Mouse (Mus musculus) stomach, embryonic 14.5 days (tissue): ENCODE results near the gene 0610009B22Rik. TPM values are rescaled to one million over a fixed set of nuclear protein-coding genes. Genes with fewer than 3 reads are reported as not detected.

Experiments used
- ATAC-seq: fragments of 200-750 bp; cut with Nextera tagmentation; 2 replicates; pipeline ENCODE4 v1.8.0; 2017; ENCODE audit warnings: low read depth, moderate TSS enrichment; ENCODE audit not compliant: insufficient number of reproducible peaks, insufficient read depth, low FRiP score
- H3K27ac ChIP-seq: fragments of 300-500 bp; sonication (generic); 2 replicates; pipeline ENCODE4 v1.5.1; 2014; ENCODE audit warnings: mild to moderate bottlenecking, low read length, moderate library complexity, mixed read lengths
- H3K27me3 ChIP-seq: fragments of 300-500 bp; sonication (generic); 2 replicates; pipeline ENCODE4 v1.6.1; 2014; ENCODE audit warnings: low read length, control low read depth, mixed read lengths; ENCODE audit not compliant: control insufficient read depth, insufficient read depth
- H3K36me3 ChIP-seq: fragments of 300-500 bp; sonication (generic); 2 replicates; pipeline ENCODE4 v1.6.1; 2014; ENCODE audit warnings: mild to moderate bottlenecking, control low read depth, low read length, moderate library complexity, mixed read lengths; ENCODE audit not compliant: control insufficient read depth, insufficient read depth
- H3K4me1 ChIP-seq: fragments of 300-500 bp; sonication (generic); 2 replicates; pipeline ENCODE4 v1.6.1; 2014; ENCODE audit warnings: low read length, control low read depth, mixed read lengths; ENCODE audit not compliant: control insufficient read depth, insufficient read depth
- H3K4me2 ChIP-seq: fragments of 300-500 bp; sonication (generic); replicated peaks from 2 replicates; pipeline ENCODE4 v1.6.1; 2014; ENCODE audit warnings: low read depth, low read length, control low read depth
- H3K4me3 ChIP-seq: fragments of 300-500 bp; sonication (generic); 2 replicates; pipeline ENCODE4 v1.5.1; 2014; ENCODE audit warnings: low read depth, low read length, control low read depth
- H3K9ac ChIP-seq: fragments of 300-500 bp; sonication (generic); replicated peaks from 2 replicates; pipeline ENCODE4 v1.6.1; 2014; ENCODE audit warnings: low read depth, mild to moderate bottlenecking, control low read depth, low read length, moderate library complexity, mixed read lengths
- H3K9me3 ChIP-seq: fragments of 300-500 bp; sonication (generic); 2 replicates; pipeline ENCODE4 v1.6.1; 2016; ENCODE audit warnings: low read depth, low read length, control low read depth; ENCODE audit not compliant: control insufficient read depth
- WGBS: fragments of 180-500 bp; shearing (Covaris S2); extraction: QIAGEN DNeasy Blood & Tissue Kit; methylation state at CpG from one replicate; pipeline ENCODE4 v1.1.7; 2014; 5-methylcytosine and 5-hydroxymethylcytosine counted together
- polyA plus RNA-seq: library from polyadenylated mRNA; unstranded; fragments of >200 nt; fragmentation: Nextera tagmentation; extraction: Ambion mirVana; gene quantifications from 2 replicates; pipeline ENCODE4 v1.2.1, GENCODE M21; 2014

Gene 0610009B22Rik
- polyA plus RNA-seq, 1 experiment from 2014 or later: 78.1 TPM

GRCm38 (mm10) chr11:51637971-51638414, 50.7 kb downstream of the 0610009B22Rik start:
- WGBS: 8% methylated on average over 17 of the region's 17 CpGs
- Histone ChIP-seq H3K27me3 (no peaks in the 10 kb centered on the region), H3K4me2 (peak overlapping the region; percentile 33), H3K36me3 (no peaks in the 10 kb centered on the region), H3K4me3 (0 out of 2 replicates have a peak overlapping the region, but pooled peaks have one; percentile 8), H3K9ac (no peak overlapping the region; the same call in 1 of the 2 replicates), H3K4me1 (peaks cover 10% of the 10 kb centered on the region; the same call in 1 of the 2 replicates), H3K9me3 (no peaks in the 10 kb centered on the region), H3K27ac (0 out of 2 replicates have a peak overlapping the region, but pooled peaks have one; percentile 13)
- ATAC-seq: no peak

- Histone ChIP-seq H3K9me3 (no peaks in the 10 kb centered on the region), H3K4me3 (peak overlapping the region; percentile 72), H3K27ac (peak overlapping the region; percentile 76; the same call in 1 of the 2 replicates), H3K4me1 (peaks cover 10% of the 10 kb centered on the region; the same call in 1 of the 2 replicates), H3K4me2 (peak overlapping the region; percentile 76), H3K9ac (peak overlapping the region; percentile 64), H3K36me3 (no peaks in the 10 kb centered on the region), H3K27me3 (no peaks in the 10 kb centered on the region)
- peak; percentile 44; the same call in 1 of the 2 replicates for ATAC-seq
- WGBS: 3% methylated on average over 6 of the region's 6 CpGs
Observed at GRCm38 (mm10) chr11:51636323-51636684, 52.4 kb downstream of the 0610009B22Rik start.

DNA sequence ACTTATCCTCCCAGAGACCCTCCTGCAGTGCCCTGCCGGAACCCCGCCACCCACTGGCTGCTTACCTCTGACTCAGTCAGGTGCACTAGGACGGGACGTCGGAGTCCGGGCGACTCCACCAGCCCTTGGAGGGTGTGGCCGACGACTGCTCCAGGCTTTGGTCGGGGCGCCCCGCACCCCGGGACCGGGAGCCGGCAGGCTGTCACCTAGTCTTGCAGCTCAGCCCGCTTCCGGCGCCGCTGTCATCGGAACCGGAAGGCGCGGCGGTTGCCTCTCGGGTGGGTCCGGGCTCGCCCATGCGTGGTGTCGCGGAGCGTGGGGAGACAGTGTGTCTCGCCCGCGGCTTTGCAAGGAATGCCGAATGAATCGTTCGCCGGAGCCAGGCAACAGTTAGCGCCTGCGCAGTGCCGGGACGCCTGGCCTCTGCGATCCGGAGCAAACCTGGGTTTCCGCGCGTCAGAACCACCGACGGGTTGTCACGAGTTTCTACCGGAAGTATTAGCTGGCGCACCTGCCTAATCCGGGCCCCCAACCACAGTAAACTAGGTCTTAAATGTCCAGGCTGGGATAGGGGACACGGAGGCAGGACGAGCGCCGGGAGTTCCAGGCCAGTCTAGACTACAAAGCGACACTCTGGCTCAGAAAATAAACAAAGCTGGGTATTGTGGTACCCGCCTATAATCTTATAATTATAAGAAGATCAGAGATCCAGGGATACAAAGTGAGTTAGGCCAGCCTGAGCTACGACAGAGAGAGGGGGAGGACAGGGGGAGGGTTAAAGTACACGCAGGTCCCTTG, 53.0 kb downstream of the 0610009B22Rik start, which contains the start of gene Rmnd5b:
TSS of gene Rmnd5b (minus strand) at position 372 of the 798 bp plus-strand sequence.
- Histone ChIP-seq H3K9me3 (no peaks in the 10 kb centered on the region), H3K27ac (peak within 1 kb of the TSS; percentile 76), H3K27me3 (no peaks in the 10 kb centered on the region), H3K9ac (peak within 1 kb of the TSS; percentile 64), H3K4me2 (peak within 1 kb of the TSS; percentile 76), H3K4me3 (peak within 1 kb of the TSS; percentile 72), H3K4me1 (peaks cover 10% of the 10 kb centered on the region; the same call in 1 of the 2 replicates), H3K36me3 (no peaks in the 10 kb centered on the region)
- peak; percentile 78 for ATAC-seq
- WGBS: under 1% methylated on average over 61 of the region's 61 CpGs

Other genes starting within 250 kb of the 0610009B22Rik start
- 19.0 and 21.8 TPM in 2 replicates for gene Phykpl, start 104.1 kb downstream of the 0610009B22Rik start, polyA plus RNA-seq
- gene Hnrnpab, start 82.0 kb downstream of the 0610009B22Rik start, polyA plus RNA-seq: 474 and 532 TPM in 2 replicates
- gene Nhp2, start 69.1 kb downstream of the 0610009B22Rik start, polyA plus RNA-seq: 159 and 174 TPM in 2 replicates
- 42.6 and 47.8 TPM in 2 replicates for gene Rmnd5b, start 53.0 kb downstream of the 0610009B22Rik start, polyA plus RNA-seq
- gene N4bp3, start 38.0 kb downstream of the 0610009B22Rik start, polyA plus RNA-seq: 12.7 and 13.4 TPM in 2 replicates
- gene D930048N14Rik, start 37.9 kb downstream of the 0610009B22Rik start, polyA plus RNA-seq: 5.2 and 6.3 TPM in 2 replicates
- 19.0 and 19.7 TPM in 2 replicates for gene Sec24a, start 74.8 kb upstream of the 0610009B22Rik start, polyA plus RNA-seq
- gene Sar1b, start 74.8 kb upstream of the 0610009B22Rik start, polyA plus RNA-seq: 109 and 111 TPM in 2 replicates
- gene Jade2, start 168.8 kb upstream of the 0610009B22Rik start, polyA plus RNA-seq: 1.5 and 1.8 TPM in 2 replicates